Mouse (Mus musculus) embryonic facial prominence, embryonic 13.5 days (tissue): ENCODE measurements around the gene Egr2. TPM values are rescaled to one million over a fixed set of nuclear protein-coding genes. Genes with fewer than 3 reads are reported as not detected.

ENCODE experiments used
- ATAC-seq: fragments of 200-750 bp; cut with Nextera tagmentation; 2 replicates; pipeline ENCODE4 v1.8.0; 2017; ENCODE audit warnings: low read depth; ENCODE audit not compliant: insufficient number of reproducible peaks, insufficient read depth, low FRiP score, low TSS enrichment
- H3K27ac ChIP-seq: fragments of 300-500 bp; sonication (generic); 2 replicates; pipeline ENCODE4 v1.5.1; 2015; ENCODE audit warnings: moderate library complexity, mild to moderate bottlenecking, inconsistent platforms
- H3K27me3 ChIP-seq: fragments of 300-500 bp; sonication (generic); 2 replicates; pipeline ENCODE4 v1.6.1; 2015; ENCODE audit warnings: mild to moderate bottlenecking, inconsistent platforms
- H3K36me3 ChIP-seq: fragments of 300-500 bp; sonication (generic); 2 replicates; pipeline ENCODE4 v1.6.1; 2015; ENCODE audit warnings: mild to moderate bottlenecking, inconsistent platforms
- H3K4me1 ChIP-seq: fragments of 300-500 bp; sonication (generic); 2 replicates; pipeline ENCODE4 v1.6.1; 2015; ENCODE audit warnings: inconsistent platforms
- H3K4me2 ChIP-seq: fragments of 300-500 bp; sonication (generic); 2 replicates; pipeline ENCODE4 v1.6.1; 2015; ENCODE audit warnings: moderate library complexity, mild to moderate bottlenecking, inconsistent platforms
- H3K4me3 ChIP-seq: fragments of 300-500 bp; sonication (generic); 2 replicates; pipeline ENCODE4 v1.5.1; 2015; ENCODE audit warnings: mild to moderate bottlenecking, inconsistent platforms
- H3K9ac ChIP-seq: fragments of 300-500 bp; sonication (generic); 2 replicates; pipeline ENCODE4 v1.6.1; 2015; ENCODE audit warnings: mild to moderate bottlenecking, inconsistent platforms
- H3K9me3 ChIP-seq: fragments of 300-500 bp; sonication (generic); 2 replicates; pipeline ENCODE4 v1.6.1; 2016; ENCODE audit warnings: inconsistent platforms
- WGBS: fragments of 180-500 bp; shearing (Covaris S2); methylation state at CpG from one replicate; pipeline ENCODE4 v1.1.7; 2015; ENCODE audit warnings: mixed read lengths; 5-methylcytosine and 5-hydroxymethylcytosine counted together
- polyA plus RNA-seq: library from polyadenylated mRNA; unstranded; fragments of >200 nt; fragmentation: Nextera tagmentation; extraction: Ambion mirVana; gene quantifications from 2 replicates; pipeline ENCODE4 v1.2.1, GENCODE M21; 2015

Egr2 gene
- polyA plus RNA-seq, 1 experiment from 2014 or later = 1.1 TPM

- ATAC-seq = no peak
- H3K27ac ChIP-seq = no peak overlapping the region
- no peaks in the 10 kb centered on the region for H3K36me3 ChIP-seq
- H3K9me3 ChIP-seq = no peaks in the 10 kb centered on the region
- H3K9ac ChIP-seq = no peak overlapping the region
- WGBS = 33% methylated on average over 6 of the region's 6 CpGs
- H3K4me1 ChIP-seq = peaks cover 38% of the 10 kb centered on the region
- H3K27me3 ChIP-seq = peaks cover 76% of the 10 kb centered on the region
- peak overlapping the region; percentile 59 for H3K4me3 ChIP-seq
- peak overlapping the region; percentile 98 for H3K4me2 ChIP-seq
Measured at GRCm38 (mm10) chr10:67539401-67539730, 4.1 kb downstream of the Egr2 start.

- peak overlapping the region; percentile 16; the same call in 1 of the 2 replicates for H3K4me2 ChIP-seq
Measured at GRCm38 (mm10) chr10:67540591-67540990, 5.3 kb downstream of the Egr2 start.

GRCm38 (mm10) chr10:67547850-67548260, 12.6 kb downstream of the Egr2 start:
- no peaks in the 10 kb centered on the region for H3K9me3 ChIP-seq
- H3K36me3 ChIP-seq = 0 out of 2 replicates have a peak, but pooled peaks cover 6% of the 10 kb centered on the region
- peak overlapping the region; percentile 89 for H3K4me3 ChIP-seq
- H3K4me1 ChIP-seq = peaks cover 32% of the 10 kb centered on the region
- under 1% methylated on average over 20 of the region's 20 CpGs for WGBS
- H3K27me3 ChIP-seq = 0 out of 2 replicates have a peak, but pooled peaks cover 2% of the 10 kb centered on the region
- H3K4me2 ChIP-seq = peak overlapping the region; percentile 98
- H3K27ac ChIP-seq = peak overlapping the region; percentile 96; the same call in 1 of the 2 replicates
- H3K9ac ChIP-seq = peak overlapping the region; percentile 92
- 0 out of 2 replicates have a peak, but pooled peaks have one; percentile 2 for ATAC-seq

More at GRCm38 (mm10) chr10:67540591-67540990, 5.3 kb downstream of the Egr2 start:
- H3K9me3 ChIP-seq = no peaks in the 10 kb centered on the region
- ATAC-seq = no peak
- H3K36me3 ChIP-seq = no peaks in the 10 kb centered on the region
- no peak overlapping the region for H3K9ac ChIP-seq
- H3K27me3 ChIP-seq = peaks cover 64% of the 10 kb centered on the region
- H3K27ac ChIP-seq = no peak overlapping the region
- H3K4me1 ChIP-seq = peaks cover 35% of the 10 kb centered on the region
- H3K4me3 ChIP-seq = no peak overlapping the region; the same call in 1 of the 2 replicates
- WGBS = 12% methylated on average over 19 of the region's 19 CpGs

- Histone ChIP-seq H3K9ac (peak overlapping the region; percentile 92), H3K36me3 (0 out of 2 replicates have a peak, but pooled peaks cover 6% of the 10 kb centered on the region), H3K4me2 (peak overlapping the region; percentile 98), H3K27ac (peak overlapping the region; percentile 96), H3K9me3 (no peaks in the 10 kb centered on the region), H3K27me3 (no peaks in the 10 kb centered on the region), H3K4me1 (peaks cover 32% of the 10 kb centered on the region), H3K4me3 (peak overlapping the region; percentile 89)
- peak; percentile 72 for ATAC-seq
- WGBS = under 1% methylated on average over 73 of the region's 73 CpGs
Measured at GRCm38 (mm10) chr10:67548261-67548854, 13.1 kb downstream of the Egr2 start.

- Histone ChIP-seq H3K9ac (peak within 1 kb of the TSS; percentile 92), H3K27ac (peak within 1 kb of the TSS; percentile 96), H3K4me3 (peak within 1 kb of the TSS; percentile 89), H3K4me1 (peaks cover 32% of the 10 kb centered on the region), H3K4me2 (peak within 1 kb of the TSS; percentile 98), H3K9me3 (no peaks in the 10 kb centered on the region), H3K27me3 (no peaks in the 10 kb centered on the region), H3K36me3 (0 out of 2 replicates have a peak, but pooled peaks cover 6% of the 10 kb centered on the region)
- peak; percentile 94 for ATAC-seq
- under 1% methylated on average over 79 of the region's 79 CpGs for WGBS
Measured at GRCm38 (mm10) chr10:67548877-67549731, 13.8 kb downstream of the Egr2 start, which contains the start of gene Ado. Gene Ado (minus strand): TSS chr10:67548955.

- Histone ChIP-seq H3K4me3 (no peak overlapping the region), H3K9ac (no peak overlapping the region), H3K9me3 (no peaks in the 10 kb centered on the region), H3K27ac (no peak overlapping the region), H3K27me3 (no peaks in the 10 kb centered on the region; the same call in 1 of the 2 replicates), H3K4me2 (no peak overlapping the region), H3K4me1 (no peaks in the 10 kb centered on the region), H3K36me3 (no peaks in the 10 kb centered on the region)
- ATAC-seq = no peak
- 79% methylated on average over 4 of the region's 4 CpGs for WGBS
Measured at GRCm38 (mm10) chr10:67558053-67558452, 22.8 kb downstream of the Egr2 start.

- ATAC-seq = no peak
- WGBS = 41% methylated on average over 13 of the region's 13 CpGs
- no peak overlapping the region for H3K27ac ChIP-seq
- H3K4me2 ChIP-seq = no peak overlapping the region
- no peaks in the 10 kb centered on the region for H3K36me3 ChIP-seq
- no peaks in the 10 kb centered on the region for H3K4me1 ChIP-seq
- no peaks in the 10 kb centered on the region; the same call in 1 of the 2 replicates for H3K27me3 ChIP-seq
- no peak overlapping the region for H3K9ac ChIP-seq
- no peaks in the 10 kb centered on the region for H3K9me3 ChIP-seq
- H3K4me3 ChIP-seq = no peak overlapping the region
Measured at GRCm38 (mm10) chr10:67559765-67560394, 24.6 kb downstream of the Egr2 start.

GRCm38 (mm10) chr10:67561185-67561584, 25.9 kb downstream of the Egr2 start:
- Histone ChIP-seq H3K27me3 (no peaks in the 10 kb centered on the region; the same call in 1 of the 2 replicates), H3K4me3 (no peak overlapping the region), H3K4me2 (no peak overlapping the region), H3K9me3 (no peaks in the 10 kb centered on the region), H3K4me1 (peaks cover 5% of the 10 kb centered on the region; the same call in 1 of the 2 replicates), H3K27ac (no peak overlapping the region), H3K9ac (no peak overlapping the region), H3K36me3 (no peaks in the 10 kb centered on the region)
- 68% methylated on average over 1 of the region's 1 CpGs for WGBS
- ATAC-seq = no peak

GRCm38 (mm10) chr10:67564509-67564908, 29.2 kb downstream of the Egr2 start:
- H3K27me3 ChIP-seq = no peaks in the 10 kb centered on the region; the same call in 1 of the 2 replicates
- H3K4me3 ChIP-seq = no peak overlapping the region
- no peaks in the 10 kb centered on the region for H3K36me3 ChIP-seq
- H3K9ac ChIP-seq = no peak overlapping the region
- H3K9me3 ChIP-seq = no peaks in the 10 kb centered on the region
- no peak overlapping the region for H3K27ac ChIP-seq
- no peak for ATAC-seq
- 90% methylated on average over 7 of the region's 7 CpGs for WGBS
- H3K4me1 ChIP-seq = peaks cover 6% of the 10 kb centered on the region; the same call in 1 of the 2 replicates
- H3K4me2 ChIP-seq = no peak overlapping the region

GRCm38 (mm10) chr10:67566104-67566503, 30.8 kb downstream of the Egr2 start:
- Histone ChIP-seq H3K9me3 (no peaks in the 10 kb centered on the region), H3K4me3 (no peak overlapping the region), H3K4me1 (peaks cover 6% of the 10 kb centered on the region; the same call in 1 of the 2 replicates), H3K27me3 (no peaks in the 10 kb centered on the region; the same call in 1 of the 2 replicates), H3K27ac (no peak overlapping the region), H3K36me3 (no peaks in the 10 kb centered on the region), H3K4me2 (no peak overlapping the region), H3K9ac (no peak overlapping the region)
- ATAC-seq = no peak
- 64% methylated on average over 8 of the region's 8 CpGs for WGBS

- Histone ChIP-seq H3K9me3 (no peaks in the 10 kb centered on the region), H3K9ac (no peak overlapping the region), H3K27ac (no peak overlapping the region), H3K27me3 (no peaks in the 10 kb centered on the region), H3K4me3 (no peak overlapping the region), H3K36me3 (no peaks in the 10 kb centered on the region), H3K4me2 (no peak overlapping the region), H3K4me1 (peaks cover 9% of the 10 kb centered on the region; the same call in 1 of the 2 replicates)
- 54% methylated on average over 7 of the region's 7 CpGs for WGBS
- no peak for ATAC-seq
Measured at GRCm38 (mm10) chr10:67569539-67569938, 34.3 kb downstream of the Egr2 start.
